Mouse (Mus musculus) MEL (cell line): ENCODE data around the gene Epb41l4b. TPM values are rescaled to one million over a fixed set of nuclear protein-coding genes. Genes with fewer than 3 reads are reported as not detected.

ENCODE experiments used
- DNase-seq: peaks from one replicate; pipeline ENCODE4 v3.0.0; 2011; ENCODE audit warnings: low read depth, low spot score
- H3K27ac ChIP-seq: 2 replicates; pipeline ENCODE4 v1.5.1; 2012; ENCODE audit warnings: low read depth, mild to moderate bottlenecking, control low read depth, low read length, moderate library complexity; ENCODE audit not compliant: control insufficient read depth
- H3K27me3 ChIP-seq, 2 experiments: fragments of 150-350 bp in 1 of 2; sonication (generic) in 1 of 2; 2 replicates each; pipeline ENCODE4 v1.6.1; 2012; ENCODE audit warnings: low read length in 2 of 2, mild to moderate bottlenecking in 2 of 2, improper control_type of control experiment in 1 of 2, moderate library complexity in 1 of 2; ENCODE audit not compliant: insufficient read depth in 2 of 2, control insufficient read depth in 1 of 2
- H3K36me3 ChIP-seq, 2 experiments: 2 replicates each; pipeline ENCODE4 v1.6.1; 2012 to 2014; ENCODE audit warnings: low read length in 2 of 2, improper control_type of control experiment in 1 of 2, inconsistent platforms in 1 of 2, mild to moderate bottlenecking in 1 of 2; ENCODE audit not compliant: insufficient read depth in 2 of 2, control insufficient read depth in 1 of 2
- H3K4me1 ChIP-seq, 2 experiments: fragments of 150-350 bp in 1 of 2; sonication (generic) in 1 of 2; 2 replicates each; pipeline ENCODE4 v1.6.1; 2012; ENCODE audit warnings: low read length in 2 of 2, improper control_type of control experiment in 1 of 2, mild to moderate bottlenecking in 1 of 2; ENCODE audit not compliant: insufficient read depth in 2 of 2, control insufficient read depth in 1 of 2
- H3K4me3 ChIP-seq, 2 experiments: fragments of 150-350 bp in 1 of 2; sonication (generic) in 1 of 2; 2 replicates each; pipeline ENCODE4 v1.5.1; 2012; ENCODE audit warnings: low read depth in 2 of 2, low read length in 2 of 2, mild to moderate bottlenecking in 2 of 2, moderate library complexity in 2 of 2, control low read depth in 1 of 2, improper control_type of control experiment in 1 of 2; ENCODE audit not compliant: control insufficient read depth in 1 of 2, insufficient read depth in 1 of 2
- H3K79me2 ChIP-seq: 2 replicates; pipeline ENCODE4 v1.6.1; 2012; ENCODE audit warnings: mild to moderate bottlenecking, low read length, moderate library complexity; ENCODE audit not compliant: control insufficient read depth, poor library complexity, insufficient read depth
- H3K9ac ChIP-seq: 2 replicates; pipeline ENCODE4 v1.6.1; 2012; ENCODE audit warnings: low read depth, mild to moderate bottlenecking, control low read depth, low read length, moderate library complexity; ENCODE audit not compliant: control insufficient read depth, poor library complexity, severe bottlenecking
- H3K9me3 ChIP-seq: fragments of 150-350 bp; sonication (generic); replicated peaks from 2 replicates; pipeline ENCODE4 v1.6.1; 2012; ENCODE audit warnings: mild to moderate bottlenecking, low read length, improper control_type of control experiment, moderate library complexity; ENCODE audit not compliant: insufficient read depth
- BHLHE40 ChIP-seq: IDR thresholded peaks from 2 replicates; pipeline ENCODE4 v1.6.1; 2012; ENCODE audit warnings: low read depth, mild to moderate bottlenecking, inconsistent platforms, low read length, improper control_type of control experiment, borderline replicate concordance
- CHD1 ChIP-seq: IDR thresholded peaks from 2 replicates; pipeline ENCODE4 v1.6.1; 2012; ENCODE audit warnings: low read depth, mild to moderate bottlenecking, inconsistent platforms, low read length, improper control_type of control experiment
- E2F4 ChIP-seq: IDR thresholded peaks from 2 replicates; pipeline ENCODE4 v1.6.1; 2011; ENCODE audit warnings: low read depth, low read length, improper control_type of control experiment, borderline replicate concordance
- ETS1 ChIP-seq: IDR thresholded peaks from 2 replicates; pipeline ENCODE4 v1.6.1; 2012; ENCODE audit warnings: low read depth, mild to moderate bottlenecking, inconsistent platforms, low read length, improper control_type of control experiment, moderate library complexity
- HCFC1 ChIP-seq: IDR thresholded peaks from 2 replicates; pipeline ENCODE4 v1.6.1; 2012; ENCODE audit warnings: low read depth, mild to moderate bottlenecking, inconsistent platforms, low read length, improper control_type of control experiment, moderate library complexity
- JUND ChIP-seq: IDR thresholded peaks from 2 replicates; pipeline ENCODE4 v1.6.1; 2011; ENCODE audit warnings: low read depth, mild to moderate bottlenecking, improper control_type of control experiment, low read length
- MAX ChIP-seq: IDR thresholded peaks from 2 replicates; pipeline ENCODE4 v1.6.1; 2011; ENCODE audit warnings: low read length, improper control_type of control experiment
- MAZ ChIP-seq: IDR thresholded peaks from 2 replicates; pipeline ENCODE4 v1.6.1; 2012; ENCODE audit warnings: low read depth, mild to moderate bottlenecking, inconsistent platforms, low read length, improper control_type of control experiment
- MEF2A ChIP-seq: IDR thresholded peaks from 2 replicates; pipeline ENCODE4 v1.6.1; 2014; ENCODE audit warnings: low read depth, mild to moderate bottlenecking, inconsistent platforms, low read length, improper control_type of control experiment; ENCODE audit not compliant: poor library complexity, insufficient replicate concordance, severe bottlenecking; ENCODE audit errors: extremely low read depth
- MXI1 ChIP-seq: IDR thresholded peaks from 2 replicates; pipeline ENCODE4 v1.6.1; 2011; ENCODE audit warnings: mild to moderate bottlenecking, low read depth, low read length, improper control_type of control experiment
- MYC ChIP-seq: IDR thresholded peaks from 2 replicates; pipeline ENCODE4 v1.6.1; 2011; ENCODE audit warnings: low read depth, mild to moderate bottlenecking, low read length, improper control_type of control experiment, moderate library complexity
- NRF1 ChIP-seq: IDR thresholded peaks from 2 replicates; pipeline ENCODE4 v1.6.1; 2014; ENCODE audit warnings: low read depth, mild to moderate bottlenecking, inconsistent platforms, low read length, improper control_type of control experiment, moderate library complexity; ENCODE audit not compliant: poor library complexity, insufficient read depth, severe bottlenecking
- SIN3A ChIP-seq: IDR thresholded peaks from 2 replicates; pipeline ENCODE4 v1.6.1; 2012; ENCODE audit warnings: low read length, improper control_type of control experiment, inconsistent platforms
- SMC3 ChIP-seq: IDR thresholded peaks from 2 replicates; pipeline ENCODE4 v1.6.1; 2011; ENCODE audit warnings: low read depth, low read length, improper control_type of control experiment
- TAL1 ChIP-seq: IDR thresholded peaks from 2 replicates; pipeline ENCODE4 v1.6.1; 2012; ENCODE audit warnings: mild to moderate bottlenecking, inconsistent platforms, low read length, moderate library complexity, mixed read lengths
- TBP ChIP-seq: IDR thresholded peaks from 2 replicates; pipeline ENCODE4 v1.8.0; 2011; ENCODE audit warnings: low read depth, low read length, improper control_type of control experiment
- USF1 ChIP-seq: IDR thresholded peaks from 2 replicates; pipeline ENCODE4 v1.6.1; 2014; ENCODE audit warnings: low read depth, mild to moderate bottlenecking, inconsistent platforms, low read length, improper control_type of control experiment, moderate library complexity
- ZC3H11A ChIP-seq: IDR thresholded peaks from 2 replicates; pipeline ENCODE4 v1.6.1; 2012; ENCODE audit warnings: low read depth, mild to moderate bottlenecking, inconsistent platforms, low read length, improper control_type of control experiment
- ZKSCAN1 ChIP-seq: IDR thresholded peaks from 2 replicates; pipeline ENCODE4 v1.6.1; 2012; ENCODE audit warnings: low read depth, mild to moderate bottlenecking, inconsistent platforms, low read length, improper control_type of control experiment, moderate library complexity
- polyA plus RNA-seq, 2 experiments: library from polyadenylated mRNA; stranded (reverse) in 1 of 2; unstranded in 1 of 2; fragments of >175 nt in 1 of 2; fragments of >200 nt in 1 of 2; gene quantifications; 2 replicates each; pipeline versions ENCODE4 v1.2.1 to v1.2.4; 2012; ENCODE audit warnings: low replicate concordance in 2 of 2, low read depth in 1 of 2; ENCODE audit not compliant: insufficient read length in 2 of 2, insufficient read depth in 1 of 2, missing spikeins in 1 of 2
- total RNA-seq: library from RNA; depleted of rRNA; stranded (reverse); fragments of 300-350 nt; gene quantifications from 2 replicates; pipeline ENCODE4 v1.2.3, GENCODE M21; 2012

The Epb41l4b gene
- total and polyA plus RNA-seq, 3 experiments = not detected

DNA sequence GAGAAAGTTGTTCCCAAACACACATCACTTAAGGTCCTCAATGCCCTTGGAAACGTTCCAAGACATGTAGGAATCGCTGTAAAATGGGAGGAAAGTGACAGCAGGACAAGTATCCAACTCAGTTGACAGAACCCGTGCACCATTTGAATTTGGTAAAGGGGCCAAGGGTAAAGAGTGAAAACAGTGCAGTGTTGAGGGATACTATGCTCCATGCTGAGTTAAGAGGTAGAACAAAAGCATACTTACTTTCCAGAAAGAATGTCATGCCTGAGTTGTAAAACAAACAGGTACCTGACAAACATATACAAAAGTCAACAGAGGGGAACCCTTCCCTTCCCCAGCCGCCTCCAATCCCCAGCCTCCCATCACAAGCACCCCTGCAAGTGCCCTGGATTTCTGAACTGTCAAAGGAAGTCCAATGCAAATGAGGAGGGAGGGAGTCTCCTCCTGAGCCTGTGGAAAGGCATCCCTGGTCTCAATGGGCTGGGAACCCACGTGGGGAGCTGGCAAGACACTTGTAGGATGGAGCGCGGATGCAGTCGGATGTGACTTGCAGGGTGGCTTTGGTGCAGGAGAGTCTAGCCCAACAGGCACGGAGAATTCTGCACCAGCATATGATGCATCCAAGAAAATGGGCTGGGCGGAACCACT, 57.4 kb downstream of the Epb41l4b start:
- Histone ChIP-seq H3K79me2 (no peaks in the 10 kb centered on the region), H3K4me1 (no peaks in the 10 kb centered on the region), H3K9me3 (no peaks in the 10 kb centered on the region), H3K27me3 (peaks cover 0 to 2% of the 10 kb centered on the region in 2 experiments; a peak in 1 of 4 replicates), H3K27ac (no peak overlapping the region), H3K9ac (no peak overlapping the region), H3K4me3 (no peak overlapping the region), H3K36me3 (no peaks in the 10 kb centered on the region)
- no peak for DNase-seq
- no peak for TF ChIP-seq ETS1
- TF ChIP-seq SMC3 = no peak
- TF ChIP-seq HCFC1 = no peak
- no peak for TF ChIP-seq ZKSCAN1
- TF ChIP-seq USF1 = no peak
- TF ChIP-seq TBP = no peak
- TF ChIP-seq MEF2A = no peak
- TF ChIP-seq SIN3A = no peak
- TF ChIP-seq E2F4 = no peak
- no peak for TF ChIP-seq NRF1
- TF ChIP-seq JUND = no peak
- TF ChIP-seq MAZ = no peak
- TF ChIP-seq ZC3H11A = no peak
- TF ChIP-seq MYC = no peak

- DNase-seq = no peak
- TF ChIP-seq JUND = no peak
- no peak for TF ChIP-seq HCFC1
- TF ChIP-seq TAL1 = no peak
- TF ChIP-seq MXI1 = no peak
- no peak for TF ChIP-seq CHD1
- TF ChIP-seq BHLHE40 = no peak
- no peak for TF ChIP-seq MAX
- TF ChIP-seq MYC = no peak
- Histone ChIP-seq H3K4me1 (no peaks in the 10 kb centered on the region), H3K79me2 (no peaks in the 10 kb centered on the region), H3K4me3 (no peak overlapping the region), H3K27me3 (peaks cover 0 to 3% of the 10 kb centered on the region in 2 experiments; a peak in 1 of 4 replicates), H3K9me3 (no peaks in the 10 kb centered on the region), H3K9ac (no peak overlapping the region), H3K36me3 (no peaks in the 10 kb centered on the region), H3K27ac (no peak overlapping the region)
Observed at GRCm38 (mm10) chr4:57083653-57084052, 59.6 kb downstream of the Epb41l4b start.
